Mouse (Mus musculus): ENCODE data around the gene Hes5.

The Hes5 gene

DNA sequence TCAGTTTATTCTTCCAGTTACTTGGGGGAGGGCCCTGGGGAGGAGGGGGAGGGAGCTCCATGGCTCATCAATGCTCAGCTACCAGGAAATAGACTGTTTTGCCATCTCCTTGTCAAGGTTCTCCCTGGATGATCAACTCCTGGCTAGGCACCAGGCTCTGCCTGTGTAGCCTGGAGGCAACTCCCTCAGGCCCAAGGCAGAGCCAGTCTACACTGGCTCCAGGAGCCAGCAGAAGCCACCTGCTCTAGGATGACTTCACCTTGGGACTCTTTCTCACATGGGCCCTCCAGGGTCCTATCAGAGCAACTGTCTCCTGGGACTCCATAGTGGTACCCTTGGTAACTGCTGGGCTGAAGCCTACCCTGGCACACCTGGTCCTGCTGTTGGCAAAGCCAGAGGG is 47.4 kb downstream of the Hes5 start:
- in situ Hi-C loops (cut with MboI, MseI): no loop called here

- in situ Hi-C loops (cut with MboI, MseI): no loop called here
Measured at GRCm38 (mm10) chr4:155009216-155009615, 48.5 kb downstream of the Hes5 start.

GRCm38 (mm10) chr4:155010870-155011269 is 50.1 kb downstream of the Hes5 start:
- in situ Hi-C loops (cut with MboI, MseI): no loop called here

DNA sequence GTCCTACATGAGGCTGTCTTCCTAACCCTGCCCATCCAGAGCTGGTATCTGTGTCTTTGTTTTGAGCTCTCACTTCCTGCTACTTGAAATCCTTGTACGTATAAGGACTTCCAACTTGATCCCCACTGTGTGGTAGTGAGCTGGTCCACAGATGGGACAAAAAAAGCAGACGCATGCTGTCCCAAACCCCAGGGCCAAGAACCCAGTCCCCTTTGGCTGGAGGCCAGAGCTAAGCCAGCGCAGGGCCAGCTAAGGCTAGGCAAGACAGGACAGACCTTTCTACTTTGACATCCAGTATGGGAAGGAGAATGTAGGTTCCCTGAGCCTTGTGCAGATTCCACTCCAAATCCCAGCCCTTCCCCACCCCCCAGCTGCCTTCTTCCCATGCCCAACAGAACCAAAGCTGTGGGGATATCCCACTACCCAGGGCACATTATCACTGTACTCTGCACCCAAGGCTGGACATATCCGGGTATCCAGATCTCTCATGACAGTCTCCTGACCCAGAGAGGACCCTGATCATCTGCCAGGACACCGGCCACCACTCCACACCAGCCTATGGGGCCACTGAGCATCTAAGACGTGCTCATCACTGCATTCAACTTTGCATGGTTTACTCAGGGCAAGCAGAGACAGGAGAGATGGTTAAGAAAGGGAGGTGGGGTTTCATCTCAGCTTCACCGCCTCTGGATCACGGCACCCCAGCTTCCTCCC is 50.7 kb downstream of the Hes5 start:
- in situ Hi-C loops (cut with MboI, MseI): no loop called here
